Mouse (Mus musculus): ENCODE measurements around the gene Agt.

Agt gene

GRCm38 (mm10) chr8:124507572-124508320 is 61.8 kb downstream of the Agt start:
- peak; percentile 77 for DNase-seq (ENCODE audit: low spot score in 2 of 2)
